ENCODE assay signal across 7 mouse cellular contexts in genomic region chr5:140135734-140136625, GRCm38 (mm10).
A peak's percentile ranks its signal among the peaks of the same experiment; 100 is the strongest.
DNase-seq lines count a peak whose midpoint lies in the region; TF ChIP-seq lines count a peak whose summit lies in the region.

No protein-coding gene starts in this region.

- no peaks in the 10 kb centered on the region for H3K27me3 ChIP-seq in cerebellum, adult 2 months (ENCODE audit: control insufficient read depth, insufficient read depth, low read length)

- DNase-seq in layer of hippocampus, adult 2 months (ENCODE audit: low spot score in 2 of 2), result no peak
- DNase-seq in layer of hippocampus, adult 9-10 months (ENCODE audit: low spot score), result no peak
- peak; percentile 59 to 68 for DNase-seq in cerebellum, adult 2 months
- DNase-seq in gastrocnemius, adult 8-10 months (ENCODE audit: low spot score in 2 of 2), result peak; percentile 50 to 68
- peak; percentile 69 for DNase-seq in heart, postnatal 4 days
- DNase-seq in thymus, postnatal 36 days, result no peak
- DNase-seq in lung, postnatal 14 days, result no peak

- TF ChIP-seq CTCF in layer of hippocampus, adult 2 months (conservative IDR thresholded peaks at IDR 0.05), result 0 out of 2 replicates have a peak, but pooled peaks have one; percentile 9
- TF ChIP-seq CTCF in cerebellum, adult 2 months (IDR thresholded peaks at IDR 0.05; ENCODE audit: borderline replicate concordance, insufficient read depth, low read depth, low read length), result no peak

- no peak overlapping the region for H3K4me3 ChIP-seq in layer of hippocampus, adult 2 months
- no peak overlapping the region for H3K4me3 ChIP-seq in cerebellum, adult 2 months (replicated peaks; ENCODE audit: insufficient read depth, low read depth, low read length)

- WGBS in cerebellum, adult 2 months, result 19% methylated on average over 8 of the region's 8 CpGs

- peaks cover 11% of the 10 kb centered on the region for H3K4me1 ChIP-seq in cerebellum, adult 2 months (ENCODE audit: control insufficient read depth, insufficient read depth, low read length)

- no peak for TF ChIP-seq POLR2A in cerebellum, adult 2 months (IDR thresholded peaks at IDR 0.05; ENCODE audit: borderline replicate concordance, insufficient read depth, low read length)

- no peak overlapping the region for H3K27ac ChIP-seq in layer of hippocampus, adult 2 months
- no peak overlapping the region for H3K27ac ChIP-seq in cerebellum, adult 2 months (ENCODE audit: insufficient read depth, low read length)

Comparison
In these comparisons a context has a peak if more than half of its experiments do, and no peak if none do; other contexts are left out.
1. DNase-seq: peak in cerebellum, adult 2 months (2 of 2), gastrocnemius, adult 8-10 months (2 of 2) and heart, postnatal 4 days (single experiment); none in layer of hippocampus, adult 2 months (0 of 2), layer of hippocampus, adult 9-10 months (single experiment), thymus, postnatal 36 days (0 of 2) and lung, postnatal 14 days (single experiment).